Mouse (Mus musculus) myocyte (in vitro differentiated cells): ENCODE data around the gene Pkd1l2. TPM values are rescaled to one million over a fixed set of nuclear protein-coding genes. Genes with fewer than 3 reads are reported as not detected.

Experiments used
- H3K27me3 ChIP-seq: one replicate; pipeline ENCODE4 v1.6.1; 2011; ENCODE audit not compliant: control insufficient read depth, insufficient read depth, insufficient read length
- H3K36me3 ChIP-seq: one replicate; pipeline ENCODE4 v1.6.1; 2011; ENCODE audit not compliant: control insufficient read depth, insufficient read depth
- H3K4me2 ChIP-seq: one replicate; pipeline ENCODE4 v1.6.1; 2011; ENCODE audit warnings: low read depth, control low read depth
- H3K4me3 ChIP-seq: one replicate; pipeline ENCODE4 v1.5.1; 2011; ENCODE audit warnings: mild to moderate bottlenecking, control low read depth, moderate library complexity
- H3K79me2 ChIP-seq: one replicate; pipeline ENCODE4 v1.6.1; 2011; ENCODE audit not compliant: control insufficient read depth, insufficient read depth
- H3ac ChIP-seq: one replicate; pipeline ENCODE4 v1.6.1; 2011; ENCODE audit not compliant: control insufficient read depth, insufficient read length
- CEBPB ChIP-seq: IDR thresholded peaks from 2 replicates; pipeline ENCODE4 v1.6.1; 2011; ENCODE audit warnings: mild to moderate bottlenecking, moderate library complexity; ENCODE audit not compliant: poor library complexity, insufficient read depth, severe bottlenecking
- E2F4 ChIP-seq: IDR thresholded peaks from one replicate; pipeline ENCODE4 v1.6.1; 2011; ENCODE audit warnings: mild to moderate bottlenecking, control low read depth, moderate library complexity; ENCODE audit not compliant: insufficient read depth
- MAX ChIP-seq: IDR thresholded peaks from one replicate; pipeline ENCODE4 v1.6.1; 2011; ENCODE audit warnings: low read depth, mild to moderate bottlenecking, control low read depth
- MYOD1 ChIP-seq, 3 experiments: IDR thresholded peaks; one replicate each; pipeline ENCODE4 v1.6.1; 2011; ENCODE audit warnings: control low read depth in 2 of 3, low read depth in 2 of 3, mild to moderate bottlenecking in 2 of 3, moderate library complexity in 1 of 3; ENCODE audit not compliant: insufficient read length in 2 of 3, control insufficient read depth in 1 of 3
- MYOG ChIP-seq, 3 experiments: IDR thresholded peaks; one replicate each; pipeline ENCODE4 v1.6.1; 2011; ENCODE audit warnings: control low read depth in 2 of 3, low read depth in 2 of 3, mild to moderate bottlenecking in 2 of 3; ENCODE audit not compliant: insufficient read length in 2 of 3, control insufficient read depth in 1 of 3, insufficient read depth in 1 of 3
- POLR2A ChIP-seq: IDR thresholded peaks from one replicate; pipeline ENCODE4 v1.6.1; 2011; ENCODE audit warnings: low read depth, mild to moderate bottlenecking, control low read depth, moderate library complexity; ENCODE audit not compliant: insufficient read length
- POLR2AphosphoS2 ChIP-seq: IDR thresholded peaks from one replicate; pipeline ENCODE4 v1.6.1; 2011; ENCODE audit warnings: low read depth, control low read depth; ENCODE audit not compliant: insufficient read length
- REST ChIP-seq: IDR thresholded peaks from one replicate; pipeline ENCODE4 v1.6.1; 2011; ENCODE audit warnings: mild to moderate bottlenecking, control low read depth, moderate library complexity; ENCODE audit not compliant: insufficient read depth, insufficient read length
- SRF ChIP-seq: IDR thresholded peaks from one replicate; pipeline ENCODE4 v1.6.1; 2011; ENCODE audit warnings: low read depth; ENCODE audit not compliant: control insufficient read depth, insufficient read length
- TCF12 ChIP-seq: IDR thresholded peaks from one replicate; pipeline ENCODE4 v1.6.1; 2011; ENCODE audit warnings: mild to moderate bottlenecking, control low read depth; ENCODE audit not compliant: poor library complexity, insufficient read depth, severe bottlenecking
- TCF3 ChIP-seq: IDR thresholded peaks from one replicate; pipeline ENCODE4 v1.6.1; 2011; ENCODE audit warnings: low read depth, control low read depth; ENCODE audit not compliant: insufficient read length
- USF1 ChIP-seq: IDR thresholded peaks from one replicate; pipeline ENCODE4 v1.6.1; 2011; ENCODE audit warnings: low read depth, mild to moderate bottlenecking, control low read depth, moderate library complexity
- polyA plus RNA-seq: library from polyadenylated mRNA; unstranded; fragments of >200 nt; fragmentation: generic; extraction: Trizol; gene quantifications from one replicate; pipeline ENCODE4 v1.2.1, GENCODE M21; 2012; ENCODE audit warnings: missing spikeins

Gene Pkd1l2
- polyA plus RNA-seq, 1 experiment = 0.01 TPM

DNA sequence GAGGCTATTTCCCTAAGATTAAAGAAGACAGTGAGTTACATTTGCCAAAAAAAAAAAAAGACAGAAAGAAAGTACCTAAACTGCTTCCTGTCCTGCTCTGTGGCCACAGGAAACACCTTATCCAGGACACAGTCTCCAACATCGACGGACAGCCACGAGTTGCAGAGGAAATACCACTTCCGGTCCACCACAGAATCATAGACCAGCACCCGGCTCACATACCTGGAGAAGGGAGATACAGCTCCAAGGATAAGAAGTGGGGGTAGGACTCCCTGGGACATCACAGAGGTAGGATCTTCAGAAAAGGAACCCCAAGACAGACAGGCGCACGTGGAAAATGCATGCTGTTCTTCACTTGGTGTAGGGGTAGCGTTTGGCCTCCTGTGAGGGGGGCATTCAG is 49.6 kb downstream of the Pkd1l2 start:
- H3K27me3 ChIP-seq = no peaks in the 10 kb centered on the region
- H3K79me2 ChIP-seq = no peaks in the 10 kb centered on the region
- H3K4me2 ChIP-seq = no peak overlapping the region
- H3K4me3 ChIP-seq = no peak overlapping the region
- H3K36me3 ChIP-seq = no peaks in the 10 kb centered on the region
- no peak overlapping the region for H3ac ChIP-seq
- TF ChIP-seq USF1 = no peak

DNA sequence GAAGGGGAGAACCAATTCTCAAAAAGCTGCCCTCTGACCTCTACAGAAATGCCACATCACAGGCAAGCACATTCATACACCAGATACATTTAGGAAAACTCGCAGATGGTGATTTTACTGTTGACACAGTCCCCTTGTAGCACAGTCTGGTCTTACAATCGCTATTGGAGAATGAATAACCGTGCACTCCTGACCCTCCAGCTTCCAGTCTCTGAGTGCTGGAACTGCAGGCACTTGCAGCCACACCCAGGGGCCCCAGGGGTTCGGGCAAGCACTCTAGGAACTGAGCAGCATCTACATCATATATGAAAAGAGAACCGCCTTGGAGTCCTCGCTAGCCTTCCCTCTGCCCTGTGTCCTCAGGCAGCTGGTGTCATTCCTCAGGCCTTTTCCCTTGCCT is 50.8 kb downstream of the Pkd1l2 start:
- no peaks in the 10 kb centered on the region for H3K36me3 ChIP-seq

GRCm38 (mm10) chr8:117028686-117029085 is 53.6 kb downstream of the Pkd1l2 start:
- Histone ChIP-seq H3K36me3 (no peaks in the 10 kb centered on the region), H3K4me3 (no peak overlapping the region), H3K4me2 (no peak overlapping the region), H3K79me2 (no peaks in the 10 kb centered on the region), H3ac (no peak overlapping the region), H3K27me3 (no peaks in the 10 kb centered on the region)
- TF ChIP-seq POLR2AphosphoS2 (no peak), CEBPB (no peak), REST (no peak), MAX (no peak), SRF (no peak), USF1 (no peak)

More for the DNA sequence above, 50.8 kb downstream of the Pkd1l2 start:
- Histone ChIP-seq H3K4me3 (no peak overlapping the region), H3ac (no peak overlapping the region), H3K4me2 (no peak overlapping the region), H3K27me3 (no peaks in the 10 kb centered on the region), H3K79me2 (no peaks in the 10 kb centered on the region)
- TF ChIP-seq REST = no peak

DNA sequence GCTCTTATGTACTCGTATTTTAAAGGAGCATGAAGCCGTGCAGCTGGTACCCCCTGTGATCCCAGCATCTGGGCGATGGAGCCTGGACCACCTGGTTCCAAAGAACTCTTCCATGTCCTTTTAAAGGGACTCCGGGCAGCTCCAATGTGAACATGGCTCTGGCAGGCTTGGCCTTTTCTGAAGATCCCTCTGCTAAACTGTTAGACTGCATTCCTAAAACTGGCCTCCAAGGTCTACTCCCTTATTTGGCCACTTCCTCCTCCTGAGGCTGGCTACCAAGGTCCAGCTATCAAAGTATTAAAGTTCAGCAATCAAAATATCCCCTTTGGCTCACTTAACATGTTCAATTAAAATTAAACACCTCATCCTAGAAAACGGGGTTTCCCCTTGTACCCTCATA is 54.6 kb downstream of the Pkd1l2 start:
- Histone ChIP-seq H3K79me2 (no peaks in the 10 kb centered on the region), H3K27me3 (no peaks in the 10 kb centered on the region), H3K36me3 (no peaks in the 10 kb centered on the region), H3K4me2 (no peak overlapping the region), H3K4me3 (no peak overlapping the region), H3ac (no peak overlapping the region)
- TF ChIP-seq CEBPB (no peak), POLR2AphosphoS2 (no peak), TCF12 (no peak), USF1 (no peak), TCF3 (no peak), REST (no peak), MYOD1 (IDR thresholded peaks at IDR 0.05; ENCODE audit: control insufficient read depth in 1 of 3, insufficient read length in 2 of 3, low read depth in 2 of 3) (no peak), POLR2A (no peak), E2F4 (no peak), SRF (no peak), MAX (no peak)

DNA sequence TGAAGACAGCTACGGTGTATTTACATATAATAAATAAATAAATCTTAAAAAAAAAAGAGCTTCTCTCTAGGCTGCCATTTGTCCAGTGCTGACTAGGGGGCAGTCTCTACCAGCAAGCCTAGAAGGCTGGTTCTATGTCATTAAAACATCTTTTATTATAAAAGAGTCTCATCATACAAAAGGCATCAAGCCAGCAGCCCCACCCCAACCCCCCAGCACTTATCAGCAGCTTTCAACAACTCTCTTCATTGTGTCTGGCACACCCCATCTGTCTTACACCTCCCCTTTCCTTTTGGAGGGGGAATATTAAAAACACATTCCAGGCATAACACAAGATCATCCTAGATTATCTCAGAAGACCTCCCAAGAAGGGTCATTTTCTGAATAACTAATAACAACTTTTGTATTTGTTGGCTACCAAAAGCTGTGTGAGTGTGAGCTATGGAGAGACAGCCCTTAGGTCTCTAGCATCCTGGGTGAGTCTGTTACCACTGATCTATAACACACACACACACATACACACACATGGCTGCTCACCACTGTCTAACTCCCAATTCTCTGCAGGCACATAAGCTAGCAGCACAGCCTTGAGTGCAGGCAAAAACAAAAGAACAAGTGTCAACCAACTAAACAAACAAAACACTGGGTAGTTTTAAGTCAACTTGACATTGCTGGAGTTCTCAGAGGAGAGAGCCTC is 59.8 kb downstream of the Pkd1l2 start:
- Histone ChIP-seq H3K4me3 (no peak overlapping the region), H3K79me2 (no peaks in the 10 kb centered on the region), H3K27me3 (no peaks in the 10 kb centered on the region), H3K4me2 (no peak overlapping the region), H3K36me3 (no peaks in the 10 kb centered on the region), H3ac (no peak overlapping the region)
- TF ChIP-seq MYOG (IDR thresholded peaks at IDR 0.05; ENCODE audit: control insufficient read depth in 1 of 3, insufficient read depth in 1 of 3, insufficient read length in 2 of 3, low read depth in 2 of 3) (no peak), TCF3 (no peak), SRF (no peak), CEBPB (no peak), POLR2AphosphoS2 (no peak), TCF12 (no peak), POLR2A (no peak), MAX (no peak), REST (no peak), USF1 (no peak), MYOD1 (IDR thresholded peaks at IDR 0.05; ENCODE audit: control insufficient read depth in 1 of 3, insufficient read length in 2 of 3, low read depth in 2 of 3) (no peak), E2F4 (no peak)
